Mouse (Mus musculus) adipocyte (in vitro differentiated cells): Measurements from ENCODE around the gene Pde4d.
"Not testable (repeated sequence)": the region's sequence is repeated elsewhere in the genome, so short reads cannot be mapped to it uniquely, and the experiment has no call there.

ENCODE experiments used
- DNase-seq: peaks from one replicate; pipeline ENCODE4 v3.0.0-alpha.2; 2016; ENCODE audit warnings: low spot score

The Pde4d gene

GRCm38 (mm10) chr13:108705441-108705840 lies 255.7 kb downstream of the Pde4d start:
- DNase-seq = no peak

DNA sequence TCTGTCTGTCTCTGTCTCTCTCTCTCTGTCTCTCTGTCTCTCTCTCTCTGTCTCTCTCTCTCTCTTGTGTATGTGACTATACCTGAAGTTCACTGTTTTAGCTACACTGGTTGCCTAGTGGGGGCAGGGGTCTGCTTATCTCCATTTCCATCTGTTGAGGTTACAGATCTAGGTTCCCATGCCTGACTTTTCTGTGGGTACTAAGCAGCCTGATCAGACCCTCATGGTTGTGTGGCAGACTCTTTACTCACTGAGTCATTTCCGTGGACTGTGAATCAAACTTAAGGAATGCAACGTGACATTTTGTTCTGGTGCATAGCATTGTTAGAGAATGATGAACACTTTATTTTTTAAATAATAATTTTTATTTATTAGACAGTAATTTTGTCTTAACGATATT lies 264.3 kb downstream of the Pde4d start:
- no peak for DNase-seq

GRCm38 (mm10) chr13:108715029-108715428 lies 265.3 kb downstream of the Pde4d start:
- no peak for DNase-seq

DNA sequence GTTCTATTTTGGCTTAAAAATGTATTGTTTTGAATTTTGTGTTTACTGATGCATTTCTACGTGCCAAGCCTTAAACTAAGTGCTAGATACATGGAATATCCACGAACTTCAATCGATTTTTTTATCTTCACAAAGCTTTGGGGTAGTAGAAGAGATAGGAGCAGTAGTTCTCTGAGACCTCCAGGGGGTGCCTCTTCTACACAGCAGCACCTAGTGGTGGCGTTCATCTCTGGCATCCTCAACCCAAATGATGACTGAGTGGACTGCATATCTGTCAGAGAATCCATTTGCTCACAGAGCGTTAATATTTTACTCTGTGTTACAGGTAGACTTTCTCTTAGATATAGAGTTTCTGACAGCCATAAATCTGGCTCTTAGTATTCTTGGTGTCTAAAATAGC lies 272.5 kb downstream of the Pde4d start:
- DNase-seq = no peak

GRCm38 (mm10) chr13:108734356-108734755 lies 284.6 kb downstream of the Pde4d start:
- DNase-seq = not testable (repeated sequence)

DNA sequence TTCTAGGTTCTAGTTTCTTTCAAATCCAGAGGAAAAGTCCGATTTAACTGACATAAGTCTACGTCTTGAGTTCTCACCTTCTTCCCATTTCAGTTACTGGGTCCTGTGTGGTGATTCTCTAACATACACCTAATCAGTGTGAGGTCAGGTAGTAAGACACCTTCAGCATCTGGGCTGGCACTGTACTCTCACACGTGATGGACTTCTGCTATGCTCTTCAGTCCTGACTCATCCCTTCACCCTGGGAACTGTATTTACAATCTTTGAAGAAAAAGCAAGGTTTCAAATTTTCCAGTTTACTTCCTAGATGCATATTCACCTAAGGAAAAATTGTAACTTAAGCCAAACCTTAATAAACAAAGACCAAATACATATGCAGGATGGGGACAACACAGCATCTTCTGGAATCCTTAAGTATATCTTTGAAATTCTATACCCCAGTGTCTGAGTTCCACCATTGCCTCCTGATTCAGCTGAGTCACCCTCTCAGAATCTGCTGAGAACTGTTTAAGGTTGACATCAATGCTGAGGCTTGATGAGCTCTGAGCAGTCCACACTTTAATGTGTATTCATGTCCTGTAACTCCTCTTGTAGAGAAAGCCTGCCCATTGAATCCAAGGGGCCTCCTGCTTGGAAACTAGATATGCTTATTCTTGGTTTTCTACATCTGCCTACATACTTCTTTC lies 301.6 kb downstream of the Pde4d start:
- no peak for DNase-seq

DNA sequence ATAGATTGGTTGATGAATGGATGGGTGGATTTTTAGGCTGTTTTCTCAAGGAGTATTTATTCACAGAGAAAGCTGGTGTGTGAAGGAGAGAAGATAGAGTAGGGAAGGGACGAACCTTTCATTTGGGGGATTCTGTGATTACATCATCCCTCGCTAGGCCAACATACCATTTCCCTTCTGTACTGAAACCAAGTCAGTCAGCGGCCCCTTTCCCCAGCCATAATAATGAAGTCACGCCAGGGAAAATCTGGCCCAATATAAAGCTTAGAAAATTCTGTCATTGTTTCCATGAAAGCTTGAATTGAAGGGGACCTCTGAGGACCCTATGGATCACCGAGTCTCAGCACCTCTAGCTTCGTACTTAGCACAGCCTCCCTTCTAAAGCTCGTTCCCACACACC lies 307.7 kb downstream of the Pde4d start:
- DNase-seq = no peak

GRCm38 (mm10) chr13:108758331-108758730 lies 308.6 kb downstream of the Pde4d start:
- peak; percentile 6 for DNase-seq

- DNase-seq = no peak
Measured at GRCm38 (mm10) chr13:108759140-108759539, 309.4 kb downstream of the Pde4d start.

DNA sequence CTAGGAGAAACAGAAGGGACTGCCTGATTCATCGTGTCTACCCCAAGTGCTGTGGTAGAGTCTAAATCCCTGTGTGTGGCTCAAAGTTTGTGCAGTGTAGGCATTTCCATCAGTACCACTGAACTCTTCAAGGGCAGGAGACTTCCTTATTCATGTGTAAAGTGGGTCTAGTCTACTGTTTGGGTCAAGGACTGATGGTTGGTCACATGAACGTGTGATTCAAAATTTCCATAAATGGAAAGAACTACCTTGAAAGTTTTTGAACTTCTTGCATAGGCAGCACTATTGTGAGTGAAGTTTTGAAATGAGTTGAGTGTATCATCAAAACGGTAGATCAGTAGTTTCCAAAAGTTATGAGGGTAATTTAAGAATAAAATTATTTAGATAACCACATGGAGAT lies 313.5 kb downstream of the Pde4d start:
- no peak for DNase-seq

GRCm38 (mm10) chr13:108766020-108766727 lies 316.4 kb downstream of the Pde4d start:
- no peak for DNase-seq

- peak; percentile 14 for DNase-seq
Measured at GRCm38 (mm10) chr13:108769465-108770056, 319.8 kb downstream of the Pde4d start.

GRCm38 (mm10) chr13:108772386-108772785 lies 322.6 kb downstream of the Pde4d start:
- DNase-seq = no peak

DNA sequence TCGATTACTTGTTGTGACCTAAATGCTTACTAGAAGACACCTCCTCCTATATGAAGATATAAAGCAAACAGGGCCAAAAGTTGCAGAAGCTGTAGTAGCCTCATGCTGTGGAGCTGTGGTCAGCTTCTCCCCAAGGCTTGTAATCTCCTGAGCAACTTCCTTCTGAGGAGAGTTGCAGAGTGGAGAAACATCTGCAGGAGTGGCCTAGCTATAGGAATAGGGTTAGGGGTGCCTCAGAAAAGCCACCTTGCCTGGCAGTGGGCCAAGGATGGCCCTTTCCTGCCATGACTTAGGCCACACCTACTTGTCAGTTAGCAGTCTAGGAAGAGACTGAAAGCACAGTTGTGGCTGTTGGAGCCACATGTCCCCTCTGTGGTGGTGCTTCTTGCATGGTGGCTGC lies 325.2 kb downstream of the Pde4d start:
- DNase-seq = no peak

GRCm38 (mm10) chr13:108775882-108776281 lies 326.1 kb downstream of the Pde4d start:
- DNase-seq = no peak

GRCm38 (mm10) chr13:108797620-108798019 lies 347.9 kb downstream of the Pde4d start:
- not testable (repeated sequence) for DNase-seq

DNA sequence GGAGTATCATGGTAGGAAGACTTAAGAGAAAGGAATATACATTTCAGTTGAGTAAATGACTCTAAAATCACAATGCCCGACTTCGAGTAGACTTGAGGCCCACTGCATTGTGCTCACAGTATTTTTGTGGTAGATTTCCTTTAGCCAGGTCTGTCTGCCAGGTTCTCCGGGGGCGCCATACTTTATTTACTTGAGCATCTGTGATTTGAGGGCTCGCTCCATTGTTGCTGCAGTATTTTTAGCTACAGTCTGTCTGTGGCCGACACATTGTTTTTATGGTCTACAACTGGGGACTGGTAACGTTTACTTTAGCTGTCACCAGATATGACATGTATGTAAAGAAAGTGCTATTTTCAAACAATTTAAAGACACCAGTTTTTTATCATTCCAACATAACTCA lies 359.4 kb downstream of the Pde4d start:
- no peak for DNase-seq

DNA sequence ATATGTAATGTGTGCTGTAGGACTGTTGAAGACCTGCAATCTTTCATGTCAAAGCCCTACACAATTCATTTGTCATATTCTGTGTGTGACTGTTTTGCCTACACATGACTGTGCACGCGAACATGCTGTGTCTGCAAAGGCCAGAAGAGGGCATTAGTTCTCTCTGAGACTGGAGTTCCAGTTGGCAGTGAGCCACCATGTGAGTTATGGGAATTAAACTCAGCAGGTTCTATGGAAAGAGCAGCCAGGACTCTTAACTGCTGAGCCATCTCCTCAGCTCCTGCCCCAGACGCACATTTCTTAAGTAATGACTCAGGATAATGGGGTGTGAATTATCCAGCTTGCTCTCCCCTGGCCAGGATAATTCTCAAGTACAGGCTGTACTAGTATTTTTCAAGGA lies 363.2 kb downstream of the Pde4d start:
- peak; percentile 68 for DNase-seq

DNA sequence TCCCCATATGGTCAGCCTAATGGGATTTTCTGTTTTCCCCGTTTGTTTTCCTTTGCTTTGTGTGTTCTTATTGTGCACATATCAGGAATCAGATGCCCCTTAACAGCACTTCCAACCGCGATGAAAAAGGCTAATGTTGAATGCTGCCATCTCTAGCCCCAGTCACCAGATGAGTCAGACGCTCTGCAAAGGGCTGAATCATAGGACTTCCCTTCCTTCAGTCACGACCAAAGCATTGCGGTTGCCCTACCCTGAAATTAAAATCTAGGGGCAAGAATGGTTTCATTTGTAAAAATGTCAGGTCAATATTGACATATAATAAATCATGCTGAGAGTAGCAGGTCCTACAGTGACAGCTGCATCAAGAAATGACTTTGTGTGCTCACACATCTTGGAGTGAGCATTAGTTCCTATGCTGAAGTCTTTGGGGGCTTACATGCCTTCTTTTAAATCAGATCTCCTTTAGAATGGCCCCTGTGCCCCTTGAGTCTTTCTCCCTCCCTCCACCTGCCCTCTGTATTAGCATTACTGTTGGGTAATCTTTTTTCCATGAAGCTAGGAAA lies 370.2 kb downstream of the Pde4d start:
- no peak for DNase-seq

DNA sequence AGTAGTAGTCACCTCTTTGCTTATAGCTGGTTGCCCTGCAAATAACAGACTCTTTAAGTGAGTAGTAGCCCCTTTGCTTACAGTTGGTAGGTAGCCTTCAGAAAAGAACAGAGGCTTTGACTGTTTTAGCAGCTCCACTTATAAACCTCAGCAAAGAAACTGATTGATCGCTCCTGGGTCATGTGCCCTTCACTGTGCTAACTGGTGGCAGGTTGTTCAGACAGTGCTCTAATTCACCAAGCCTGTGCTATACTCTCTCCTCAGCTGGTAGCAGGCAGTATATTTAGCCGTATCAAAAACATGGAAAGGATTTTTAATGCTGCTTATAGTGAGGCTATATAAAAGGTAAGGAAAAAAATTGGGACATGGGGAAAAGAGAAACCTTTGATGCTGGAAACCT lies 370.7 kb downstream of the Pde4d start:
- no peak for DNase-seq

DNA sequence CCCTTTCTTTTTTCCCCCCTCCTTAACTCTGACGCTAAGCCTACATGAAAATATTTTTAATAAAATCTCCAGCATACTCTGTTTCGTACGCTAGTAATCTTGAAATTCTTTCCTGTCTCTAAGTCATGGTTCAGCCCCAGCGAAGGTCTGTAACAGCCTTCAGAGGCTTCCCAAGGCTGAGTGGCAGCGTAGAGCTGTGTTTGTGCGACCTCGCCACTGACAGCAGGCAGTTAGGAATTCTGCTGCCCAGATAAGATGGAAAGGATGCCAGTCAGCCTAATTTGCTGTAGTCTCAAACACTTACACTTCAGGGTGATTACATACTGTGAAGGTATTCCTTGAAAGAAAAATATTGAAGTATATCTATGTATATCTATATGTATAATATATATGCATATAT lies 371.5 kb downstream of the Pde4d start:
- no peak for DNase-seq

DNA sequence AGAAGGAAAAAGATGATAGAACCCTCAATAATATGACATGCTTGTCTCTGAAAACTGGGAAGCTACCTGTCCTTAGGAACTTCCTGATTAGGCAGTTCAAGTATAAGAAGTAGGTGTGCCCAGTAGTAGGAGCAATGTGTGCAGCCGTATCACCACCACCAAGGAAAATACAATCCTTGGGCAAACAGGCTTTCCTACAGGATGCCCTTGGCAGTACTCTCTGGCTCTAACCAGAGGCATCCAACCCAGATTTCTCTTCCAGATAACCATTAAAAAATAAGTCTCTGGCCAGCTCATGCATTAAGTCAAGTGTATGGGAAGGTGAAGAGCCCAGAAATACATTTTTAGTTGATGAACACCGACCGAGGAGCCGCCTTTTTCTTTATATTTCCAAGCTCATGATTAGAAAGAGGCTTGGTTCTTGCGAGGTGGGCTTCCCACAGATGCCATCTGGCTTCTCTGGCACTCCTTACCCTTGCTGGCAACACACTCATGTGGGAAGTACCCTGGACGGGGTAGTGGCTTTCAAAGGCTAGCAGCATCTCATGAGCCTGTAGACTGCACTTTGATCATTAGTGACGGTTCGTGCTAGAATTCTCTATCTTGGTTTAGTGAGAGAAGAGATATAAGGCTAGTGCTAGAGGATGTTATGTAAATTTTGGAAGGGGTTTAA lies 375.0 kb downstream of the Pde4d start:
- DNase-seq = no peak

- DNase-seq = no peak
Measured at GRCm38 (mm10) chr13:108825501-108825900, 375.8 kb downstream of the Pde4d start.
